Comparison of ENCODE assay signal across 14 mouse cellular contexts in the genomic region with DNA sequence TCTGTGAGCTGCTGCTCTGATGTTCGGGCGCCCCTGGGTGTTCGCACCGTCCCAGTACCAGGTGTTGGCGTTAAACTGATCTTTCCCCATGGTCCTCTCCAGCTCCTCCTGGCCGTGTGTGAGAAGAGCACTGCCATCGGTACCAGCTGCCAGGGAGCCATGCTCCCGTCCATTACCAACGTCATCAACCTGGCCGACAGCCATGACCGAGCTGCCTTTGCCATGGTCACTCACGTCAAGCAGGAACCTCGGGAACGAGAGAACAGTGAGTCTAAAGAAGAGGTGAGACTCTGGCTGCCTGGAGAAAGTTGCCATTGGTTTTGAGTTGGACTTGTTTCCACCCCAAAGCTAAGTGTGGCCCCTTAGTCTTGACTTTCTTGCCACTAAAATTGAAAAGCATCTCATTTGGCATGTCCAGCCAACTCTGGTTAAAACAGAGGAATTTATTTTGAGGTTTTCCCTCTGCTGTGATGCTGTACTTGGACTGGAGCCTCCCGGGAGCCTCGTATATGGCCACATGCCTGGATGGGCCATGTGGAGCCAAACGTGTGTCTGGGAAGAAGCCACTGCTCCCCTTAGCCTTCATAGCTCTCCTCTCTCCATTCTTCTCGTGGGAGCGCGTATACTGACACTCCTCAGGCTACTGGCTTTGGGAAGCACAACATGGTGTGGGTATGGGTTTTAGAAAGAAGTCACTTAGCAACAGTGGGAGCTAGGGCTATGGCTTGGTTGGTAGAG.
DNase-seq lines count a peak whose midpoint lies in the region; ATAC-seq lines count a peak whose summit lies in the region.
"Had no signal": no experiment of that assay in that cellular context is flagged by ENCODE, and none has a peak within 500 bp of the region (broad histone marks: within the 10 kb centered on the region; RNA-seq: fewer than 3 reads in every experiment).

No protein-coding gene starts in this region.

- no peak overlapping the region for H3K9ac ChIP-seq in midbrain, embryonic 15.5 days
- H3K9ac ChIP-seq: embryonic facial prominence, embryonic 15.5 days; liver, embryonic 15.5 days; neural tube, embryonic 12.5 days had no signal

- H3K4me2 ChIP-seq in midbrain, embryonic 15.5 days: no peak overlapping the region
- H3K4me2 ChIP-seq: embryonic facial prominence, embryonic 15.5 days; liver, embryonic 15.5 days; neural tube, embryonic 12.5 days had no signal

- H3K36me3 ChIP-seq in forebrain, embryonic 10.5 days (replicated peaks): peaks cover 100% of the 10 kb centered on the region
- peaks cover 86% of the 10 kb centered on the region for H3K36me3 ChIP-seq in midbrain, embryonic 15.5 days (replicated peaks)

- DNase-seq in adrenal gland, adult (ENCODE audit: inconsistent age in 2 of 2, low spot score in 1 of 2): peak; percentile 84 to 90
- no peak for DNase-seq in adrenal gland, postnatal 4 days (ENCODE audit: low spot score in 2 of 2)
- peak; percentile 61 to 62 for DNase-seq in right cerebral cortex, postnatal 10 days (ENCODE audit: low spot score in 2 of 2)
- DNase-seq in right cerebral cortex, postnatal 25 days: no peak
- DNase-seq in fibroblast of lung, adult 2 months (ENCODE audit: low read depth): peak; percentile 80
- peak; percentile 39 for DNase-seq in skeletal muscle tissue, adult 2 months (ENCODE audit: low read depth, low spot score)
- no peak for DNase-seq in forebrain, embryonic 10.5 days (ENCODE audit: extremely low spot score, low spot score)
- DNase-seq: thymus, postnatal 4 days had no signal

- ATAC-seq in midbrain, embryonic 15.5 days (replicated peaks): no peak

- H3K27me3 ChIP-seq in forebrain, embryonic 10.5 days (ENCODE audit: poor library complexity, severe bottlenecking): no peaks in the 10 kb centered on the region
- no peaks in the 10 kb centered on the region for H3K27me3 ChIP-seq in midbrain, embryonic 15.5 days (replicated peaks)
- H3K27me3 ChIP-seq: embryonic facial prominence, embryonic 15.5 days; liver, embryonic 15.5 days; megakaryocyte, embryonic 14.5 days; neural tube, embryonic 12.5 days had no signal

- H3K4me1 ChIP-seq in forebrain, embryonic 10.5 days: no peaks in the 10 kb centered on the region
- H3K4me1 ChIP-seq in midbrain, embryonic 15.5 days: no peaks in the 10 kb centered on the region
- H3K4me1 ChIP-seq: embryonic facial prominence, embryonic 15.5 days; liver, embryonic 15.5 days; neural tube, embryonic 12.5 days had no signal

- H3K27ac ChIP-seq in forebrain, embryonic 10.5 days: no peak overlapping the region
- no peak overlapping the region for H3K27ac ChIP-seq in midbrain, embryonic 15.5 days
- H3K27ac ChIP-seq: embryonic facial prominence, embryonic 15.5 days; liver, embryonic 15.5 days; neural tube, embryonic 12.5 days had no signal

- H3K4me3 ChIP-seq in forebrain, embryonic 10.5 days: no peak overlapping the region
- no peak overlapping the region for H3K4me3 ChIP-seq in midbrain, embryonic 15.5 days
- H3K4me3 ChIP-seq: embryonic facial prominence, embryonic 15.5 days; liver, embryonic 15.5 days; megakaryocyte, embryonic 14.5 days; neural tube, embryonic 12.5 days had no signal

- H3K9me3 ChIP-seq in forebrain, embryonic 10.5 days: no peaks in the 10 kb centered on the region
- H3K9me3 ChIP-seq in midbrain, embryonic 15.5 days: no peaks in the 10 kb centered on the region
- H3K9me3 ChIP-seq: embryonic facial prominence, embryonic 15.5 days; G1E; liver, embryonic 15.5 days; megakaryocyte, embryonic 14.5 days; neural tube, embryonic 12.5 days had no signal

- WGBS in forebrain, embryonic 10.5 days: 94% methylated on average over 20 of the region's 20 CpGs
- 93% methylated on average over 20 of the region's 20 CpGs for WGBS in midbrain, embryonic 15.5 days

Comparison
In these comparisons a context has a peak if more than half of its experiments do, and no peak if none do; other contexts are left out.
1. DNase-seq: peak in adrenal gland, adult (2 of 2), right cerebral cortex, postnatal 10 days (2 of 2), fibroblast of lung, adult 2 months (single experiment) and skeletal muscle tissue, adult 2 months (single experiment); none in adrenal gland, postnatal 4 days (0 of 2), right cerebral cortex, postnatal 25 days (single experiment) and forebrain, embryonic 10.5 days (single experiment).